Mouse (Mus musculus): ENCODE data around the gene Styxl1.

The Styxl1 gene

DNA sequence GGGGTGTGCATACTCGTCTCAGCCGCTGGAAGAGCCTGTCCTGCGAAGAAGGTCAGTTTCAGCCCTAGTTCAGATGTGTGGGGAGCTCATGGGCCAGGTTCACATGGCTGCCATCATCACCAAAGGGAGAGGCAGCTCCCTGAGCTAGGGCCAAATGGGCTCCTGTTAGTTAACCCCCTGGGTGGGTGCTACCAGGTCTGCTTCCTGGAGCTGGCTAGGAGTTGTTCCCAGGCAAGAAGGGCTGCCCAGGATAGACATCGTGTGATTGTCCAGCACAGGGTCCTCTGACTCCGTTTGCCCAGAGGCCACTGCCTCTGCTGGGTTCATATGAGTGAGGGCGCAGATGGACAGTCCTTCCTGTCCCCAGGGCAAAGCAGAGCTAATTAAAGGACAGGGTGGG, 52.2 kb downstream of the Styxl1 start:
- in situ Hi-C loops (cut with MboI), result no loop called here

DNA sequence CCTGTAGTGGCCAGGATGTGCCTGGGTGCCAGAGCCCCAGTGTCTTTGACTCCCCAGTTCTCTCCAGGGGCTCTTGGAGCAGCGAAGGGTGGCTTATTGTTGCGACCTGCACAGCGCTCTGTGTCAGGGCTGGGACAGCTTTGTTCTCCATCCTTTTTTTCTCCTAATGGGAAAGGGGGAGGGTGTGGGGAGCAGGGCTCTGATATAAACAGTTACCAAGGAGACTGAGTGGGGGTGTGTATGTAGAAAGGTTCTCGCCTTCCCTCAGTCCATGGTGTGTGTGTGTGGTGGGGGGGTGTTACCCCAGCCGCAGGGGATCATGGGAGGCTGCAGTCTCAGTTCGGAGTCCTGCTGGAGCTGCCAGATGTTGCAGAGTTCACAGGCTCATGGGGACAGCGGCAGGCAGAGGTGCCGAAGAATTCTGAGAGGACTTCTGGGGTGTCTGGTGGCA, 52.8 kb downstream of the Styxl1 start:
- in situ Hi-C loops (cut with MboI), result no loop called here

DNA sequence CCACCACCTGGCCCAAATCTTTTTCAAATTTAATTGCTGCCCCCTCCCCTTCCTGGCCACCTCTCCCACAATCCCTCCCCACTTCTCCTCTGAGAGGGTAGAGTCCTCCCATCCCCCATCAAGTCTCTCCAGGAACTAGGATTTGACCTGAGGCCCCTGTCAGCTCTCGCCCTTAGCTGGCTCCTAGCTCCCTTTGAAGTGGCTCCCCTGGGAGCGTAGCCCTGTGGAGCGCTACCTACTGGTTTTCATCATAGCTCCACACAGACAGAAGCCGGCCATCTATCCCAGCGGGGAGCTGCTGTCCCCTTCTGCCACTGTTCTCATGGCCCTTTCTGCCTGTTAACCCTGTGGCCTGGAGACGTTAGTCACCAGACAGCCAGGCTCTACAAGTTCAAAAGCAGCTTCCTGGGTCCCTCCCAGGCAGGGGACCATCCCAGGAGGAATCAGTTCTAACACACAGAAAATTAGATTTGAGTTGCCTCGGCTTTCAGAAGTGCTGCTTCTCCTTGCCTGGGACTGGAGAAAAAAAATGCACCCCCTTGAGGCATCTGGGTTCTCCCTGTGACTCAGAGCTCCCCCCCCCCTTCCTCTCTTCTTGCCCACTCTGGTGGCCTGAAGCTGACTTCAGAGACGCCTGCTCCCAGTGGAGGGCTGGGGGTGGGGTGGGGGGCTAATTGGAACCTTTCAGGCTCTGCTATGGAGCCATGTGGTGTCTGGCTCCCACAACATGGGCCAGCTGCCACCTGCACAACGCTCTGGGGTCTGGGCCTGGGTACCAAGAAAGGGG, 53.5 kb downstream of the Styxl1 start:
- in situ Hi-C loops (cut with MboI), result no loop called here

DNA sequence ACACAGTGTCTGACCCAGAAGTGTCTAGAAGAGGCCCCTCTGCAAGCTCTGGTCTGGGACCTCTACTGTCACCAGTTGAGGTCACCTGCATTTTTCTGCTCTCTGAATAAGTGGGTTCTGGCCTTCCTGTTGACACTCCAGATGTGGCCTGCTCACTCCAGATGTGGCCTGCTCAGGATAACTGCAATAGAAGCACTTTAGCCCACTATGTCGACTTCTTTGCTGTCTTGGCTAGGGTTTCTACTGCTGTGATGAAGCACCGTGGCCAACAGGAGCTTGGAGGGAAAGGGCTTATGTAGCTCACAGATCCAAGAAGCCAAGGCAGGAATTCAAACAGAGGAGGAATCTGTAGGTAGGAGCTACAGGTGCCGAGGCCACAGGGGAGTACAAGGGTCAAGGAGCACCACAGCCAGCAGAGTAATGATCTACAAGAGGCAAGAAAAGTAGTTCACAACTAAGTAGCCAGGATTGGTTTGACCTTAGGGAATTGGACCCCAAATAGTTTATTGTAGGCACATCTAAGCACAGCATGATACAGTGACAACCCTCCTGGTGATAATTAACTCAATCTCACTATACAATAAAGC, 54.9 kb downstream of the Styxl1 start:
- in situ Hi-C loops (cut with MboI), result no loop called here

DNA sequence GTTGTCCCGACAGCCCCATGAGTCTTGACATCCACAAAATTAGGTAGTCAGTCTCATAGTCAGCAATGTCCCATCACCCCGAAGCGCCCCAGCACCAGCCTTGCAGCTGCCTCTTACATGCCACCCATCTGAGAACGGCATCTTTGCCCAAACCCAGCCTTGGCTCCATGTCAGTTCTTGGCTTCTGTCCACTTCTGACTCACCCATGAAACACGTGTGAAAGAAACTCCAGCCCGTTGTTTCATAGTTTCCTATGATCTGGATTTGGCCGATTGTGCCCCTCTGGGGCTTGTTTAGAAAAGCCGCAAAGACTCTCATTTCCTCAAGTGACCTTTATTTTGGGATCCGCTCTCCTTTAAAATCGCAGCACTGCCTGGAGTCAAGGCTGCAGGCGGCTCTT, 56.1 kb downstream of the Styxl1 start:
- in situ Hi-C loops (cut with MboI), result no loop called here

DNA sequence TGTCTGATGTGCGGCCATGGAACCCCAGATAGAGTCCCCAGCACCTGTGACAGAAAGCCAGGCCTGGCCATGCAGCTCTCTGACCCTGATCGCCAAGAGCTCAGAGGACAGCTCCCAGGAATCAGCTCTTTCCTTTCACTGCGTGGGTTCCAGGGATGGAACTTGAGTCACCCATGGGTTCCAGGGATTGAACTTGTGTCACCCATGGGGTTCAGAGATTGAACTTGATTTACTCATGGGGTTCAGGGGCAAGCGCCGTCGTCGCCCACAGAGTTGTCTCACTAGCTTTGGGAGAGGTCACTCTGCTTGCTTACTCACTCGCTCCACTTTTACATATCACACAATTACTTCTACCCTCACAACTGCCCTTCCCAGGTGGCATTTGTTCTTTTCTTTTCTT, 57.1 kb downstream of the Styxl1 start:
- in situ Hi-C loops (cut with MboI), result no loop called here

DNA sequence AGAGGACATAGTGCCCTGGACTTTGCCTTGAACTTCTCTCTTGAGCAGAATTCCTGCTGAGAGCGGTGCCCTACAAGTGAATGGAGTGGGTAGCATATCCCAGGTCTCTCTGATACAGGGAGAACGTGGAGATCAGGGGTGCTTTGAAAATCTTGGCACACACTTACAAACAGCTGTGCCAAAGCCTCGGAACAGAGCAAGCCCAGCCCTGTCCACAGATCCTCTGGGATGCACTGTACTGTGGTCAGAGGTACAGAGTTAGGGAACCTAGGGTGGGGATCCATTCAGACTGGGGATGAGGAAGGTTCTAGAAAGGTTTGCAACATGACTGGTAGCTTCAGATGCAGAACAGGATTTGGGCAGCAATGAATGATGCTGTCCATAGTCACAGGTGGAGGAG, 58.1 kb downstream of the Styxl1 start:
- in situ Hi-C loops (cut with MboI), result no loop called here

DNA sequence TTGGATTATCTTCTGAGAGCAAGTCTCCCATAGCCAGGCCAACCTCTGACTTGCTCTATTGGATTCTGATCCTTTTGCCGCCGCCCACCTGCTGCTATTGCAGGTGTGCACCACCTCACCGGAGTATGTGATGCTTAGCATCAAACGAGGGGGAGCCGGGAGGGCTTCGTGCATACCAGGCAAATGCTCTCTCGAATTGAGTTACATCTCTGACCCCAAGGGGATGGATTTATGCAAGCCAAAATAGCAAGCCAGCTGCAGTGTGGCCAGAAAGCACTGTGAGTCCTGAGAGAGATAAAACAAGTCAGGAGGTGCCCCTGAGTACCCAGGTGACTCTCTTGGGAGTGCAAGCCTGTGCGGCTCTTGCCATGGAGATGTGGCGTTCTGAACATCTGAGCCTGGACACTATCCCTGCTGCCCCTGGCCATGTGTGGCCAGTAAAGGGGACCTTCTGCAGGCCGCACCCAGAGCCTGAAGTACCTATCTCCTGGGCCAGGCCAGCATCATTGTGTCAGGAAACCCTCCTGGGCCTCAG, 58.5 kb downstream of the Styxl1 start:
- in situ Hi-C loops (cut with MboI), result no loop called here

DNA sequence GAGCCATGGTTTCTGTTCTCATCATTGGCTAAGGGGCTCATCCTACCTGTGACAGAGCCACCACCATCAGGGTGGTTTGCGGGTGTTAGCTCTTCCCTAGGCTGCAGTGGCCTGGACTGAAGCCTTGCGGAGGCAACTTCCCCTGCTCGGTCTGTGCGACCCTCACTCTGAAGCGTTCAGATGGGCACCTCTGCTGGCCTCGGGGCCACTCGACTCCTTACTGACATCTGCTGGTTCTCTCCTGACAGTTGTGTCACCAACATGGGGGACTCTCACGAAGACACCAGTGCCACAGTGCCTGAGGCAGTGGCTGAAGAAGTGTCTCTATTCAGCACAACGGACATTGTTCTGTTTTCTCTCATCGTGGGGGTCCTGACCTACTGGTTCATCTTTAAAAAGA, 62.6 kb downstream of the Styxl1 start:
- in situ Hi-C loops (cut with MboI), result no loop called here

DNA sequence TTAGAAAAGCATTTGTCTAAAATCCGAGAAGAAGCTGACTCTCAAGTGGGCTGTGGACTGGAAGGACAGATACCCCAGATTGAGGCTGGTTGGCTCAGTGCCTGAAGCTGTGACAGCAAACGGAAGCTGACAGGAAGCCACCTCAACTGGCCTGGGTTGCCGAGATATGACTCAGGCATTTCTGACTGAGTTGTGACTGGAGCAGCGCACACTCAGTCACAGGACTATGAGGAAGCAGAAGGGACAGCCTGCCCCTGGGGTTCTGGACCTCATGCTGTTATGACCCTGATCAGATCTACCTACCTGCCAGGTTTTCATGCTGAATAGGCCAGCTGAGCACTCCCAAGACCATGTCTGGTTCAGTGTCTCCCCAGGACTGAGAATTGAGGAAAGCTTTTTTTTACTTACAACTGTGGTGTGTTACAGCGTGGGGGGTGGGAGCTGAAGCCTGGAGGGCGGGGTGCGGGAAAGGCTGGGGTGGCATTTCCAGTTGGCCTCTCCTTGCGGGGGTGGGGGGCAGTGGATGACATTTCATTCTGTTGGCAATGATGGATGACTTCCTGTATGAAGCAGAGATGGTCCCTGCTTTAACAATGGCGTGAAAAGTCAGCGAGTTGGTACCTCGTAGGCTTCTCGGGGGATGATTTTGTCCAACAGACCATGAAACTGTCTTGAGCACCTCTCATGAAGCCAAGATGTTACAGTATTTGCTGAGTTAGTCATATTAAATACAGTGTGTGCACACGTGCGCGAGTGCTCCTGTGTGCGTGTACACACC, 64.6 kb downstream of the Styxl1 start:
- in situ Hi-C loops (cut with MboI), result no loop called here

DNA sequence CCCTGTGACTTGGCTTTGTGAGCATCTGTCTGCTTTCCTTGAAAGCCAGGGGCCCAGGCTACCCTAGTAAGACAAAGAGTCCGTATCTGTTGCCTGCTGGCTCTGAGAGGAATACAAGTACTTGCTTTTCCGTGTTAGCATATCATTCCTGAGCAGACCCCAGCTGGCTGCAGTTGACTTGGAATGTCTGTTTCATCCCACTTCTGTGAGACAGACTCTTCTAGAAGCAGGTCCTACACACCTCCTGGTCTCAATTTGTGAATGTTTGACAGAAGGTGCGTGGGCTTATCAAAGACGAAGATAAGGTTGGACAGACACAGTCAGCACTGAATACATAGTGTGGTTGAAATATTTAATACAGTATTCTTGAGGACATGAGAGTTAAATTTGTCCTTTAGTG, 65.4 kb downstream of the Styxl1 start:
- in situ Hi-C loops (cut with MboI), result no loop called here

DNA sequence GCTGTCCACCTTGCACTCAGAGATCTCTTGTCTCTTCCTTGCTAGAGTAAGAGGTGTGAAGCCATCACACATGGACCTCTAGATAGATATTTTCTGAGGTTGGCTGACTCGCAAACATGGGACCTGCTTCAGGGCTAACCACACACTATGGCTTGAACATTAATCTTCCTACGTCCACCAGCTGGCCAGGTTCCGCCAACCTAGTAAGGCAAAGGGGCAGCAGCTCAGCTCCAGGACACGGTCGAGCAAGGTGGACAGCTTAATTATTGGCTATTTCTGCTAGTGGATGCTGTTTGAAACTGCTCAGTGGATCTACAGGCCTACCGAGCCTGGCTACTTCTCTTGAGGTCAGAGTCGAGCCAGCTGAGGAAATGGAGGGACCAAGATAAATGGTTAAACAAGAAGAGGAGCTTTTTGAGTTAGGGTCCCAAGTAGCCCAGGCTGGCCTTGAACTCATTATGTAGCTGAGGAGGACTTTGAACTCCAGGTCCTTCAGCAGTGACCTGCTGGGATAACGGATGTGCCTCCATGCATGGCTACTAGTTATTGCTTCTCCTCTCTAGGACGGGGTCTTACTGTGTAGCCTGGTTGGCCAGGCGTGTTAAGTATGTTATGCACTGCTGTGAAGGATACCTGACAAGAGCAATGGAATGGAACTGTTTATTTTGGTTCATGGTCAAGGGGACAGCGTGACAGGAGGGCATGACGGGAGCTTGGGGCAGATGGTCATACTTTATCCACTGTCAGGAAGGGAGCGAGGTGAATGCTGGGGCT, 66.4 kb downstream of the Styxl1 start:
- in situ Hi-C loops (cut with MboI), result no loop called here

DNA sequence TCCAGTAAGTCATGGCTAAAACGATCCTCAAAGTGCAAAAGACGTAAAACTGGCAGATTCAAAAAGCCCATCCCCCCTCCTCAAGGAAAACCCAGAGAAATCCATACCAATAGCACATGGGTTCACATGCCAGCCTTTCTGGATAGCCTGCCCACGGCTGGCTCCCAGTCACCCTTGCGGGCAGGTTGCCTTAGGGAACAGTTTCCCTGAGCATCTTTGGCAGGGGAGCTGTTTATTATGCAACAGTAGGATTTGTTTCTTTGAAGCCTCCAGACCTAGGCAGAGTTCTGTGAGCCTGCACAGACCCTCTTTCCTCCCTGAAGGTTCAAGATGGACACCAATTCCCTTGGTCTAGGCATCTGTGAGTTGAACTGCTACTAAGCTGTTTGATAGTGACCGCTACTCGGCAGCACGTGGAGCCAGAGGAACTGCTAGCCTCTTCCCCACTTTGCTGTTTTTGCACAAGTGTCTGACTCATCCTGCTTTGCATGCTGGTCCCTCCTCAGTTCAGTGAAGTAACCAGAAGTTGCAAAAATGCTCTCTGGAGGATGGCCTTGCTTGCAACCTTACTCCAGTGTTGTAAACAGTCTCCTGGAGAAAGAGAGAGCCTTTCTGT, 67.5 kb downstream of the Styxl1 start:
- in situ Hi-C loops (cut with MboI), result no loop called here

DNA sequence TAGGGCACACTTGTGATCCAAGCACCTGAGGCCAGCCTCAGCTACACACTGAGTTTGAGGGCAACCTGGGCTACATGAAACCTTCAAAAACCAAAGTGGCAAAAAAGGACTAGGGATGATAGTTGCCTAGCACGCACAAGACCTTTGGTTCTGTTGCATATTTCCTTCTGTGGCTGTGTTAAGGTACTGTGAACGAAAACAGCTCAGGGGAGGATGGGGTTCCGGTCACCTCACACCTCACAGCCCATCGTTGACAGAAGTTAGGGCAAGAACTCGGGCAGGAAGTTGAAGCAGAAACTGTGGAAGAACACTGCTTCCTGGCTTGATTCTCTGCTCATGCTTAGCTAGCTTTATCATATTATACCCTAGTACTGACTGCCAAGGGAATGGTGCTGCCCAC, 68.5 kb downstream of the Styxl1 start:
- in situ Hi-C loops (cut with MboI), result no loop called here

DNA sequence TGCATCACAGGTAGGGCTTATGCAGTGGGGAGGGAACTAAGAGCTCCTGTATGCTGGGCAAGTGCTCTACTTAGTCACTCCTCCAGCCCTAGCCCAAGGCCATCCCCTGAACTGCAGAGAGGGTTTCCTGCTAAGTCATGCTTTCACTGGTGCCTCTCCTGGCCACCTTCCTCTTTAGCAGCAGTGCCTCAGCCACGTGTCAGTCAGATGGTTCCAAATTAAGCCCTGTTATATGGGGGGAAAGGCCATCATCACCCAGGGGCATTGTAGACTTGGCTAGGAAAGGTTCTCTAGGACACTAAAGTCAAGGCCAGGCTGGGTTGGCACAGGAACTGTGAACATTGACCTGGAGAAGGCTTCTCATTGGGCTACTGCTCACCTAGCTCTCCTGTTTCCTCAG, 70.3 kb downstream of the Styxl1 start:
- in situ Hi-C loops (cut with MboI), result no loop called here

DNA sequence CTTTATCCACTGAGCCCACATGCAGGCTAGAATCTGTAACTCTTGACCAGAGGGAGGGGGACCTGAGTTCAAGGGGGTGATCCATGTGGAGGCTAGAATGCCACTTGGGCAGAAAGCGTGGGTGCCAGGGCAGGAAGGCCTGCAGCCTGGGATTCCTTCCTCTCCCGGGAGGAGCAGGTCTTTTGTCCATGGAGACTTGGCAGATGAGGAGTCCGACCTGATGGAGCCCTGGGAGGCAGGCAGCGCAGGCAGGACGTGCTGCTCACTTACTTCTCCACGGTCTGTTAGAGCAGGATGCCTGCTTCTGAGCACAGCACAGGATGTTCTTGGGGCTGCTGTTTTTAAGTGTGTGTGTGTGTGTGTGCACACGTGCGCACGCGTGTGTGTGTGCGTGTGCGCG, 71.1 kb downstream of the Styxl1 start:
- in situ Hi-C loops (cut with MboI), result no loop called here

DNA sequence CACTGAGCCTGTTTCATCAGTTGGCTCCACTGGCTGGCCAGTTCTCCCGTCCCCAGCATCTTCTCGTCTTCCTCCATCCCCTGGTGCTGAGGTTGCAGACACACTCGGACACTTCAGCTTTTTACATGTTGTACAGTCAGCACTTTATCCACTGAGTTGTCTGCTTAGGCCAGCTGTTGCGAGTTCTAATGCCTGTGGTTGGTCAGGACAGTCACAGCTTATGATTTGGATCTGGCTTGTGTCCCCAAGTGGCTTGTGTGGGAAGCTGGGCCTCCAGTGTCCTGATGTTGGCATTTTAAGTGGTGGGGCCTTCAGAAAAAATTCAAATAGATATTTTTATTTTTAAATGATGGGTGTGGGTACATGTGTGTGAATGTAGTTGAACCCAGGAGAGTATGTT, 72.8 kb downstream of the Styxl1 start:
- in situ Hi-C loops (cut with MboI), result no loop called here

DNA sequence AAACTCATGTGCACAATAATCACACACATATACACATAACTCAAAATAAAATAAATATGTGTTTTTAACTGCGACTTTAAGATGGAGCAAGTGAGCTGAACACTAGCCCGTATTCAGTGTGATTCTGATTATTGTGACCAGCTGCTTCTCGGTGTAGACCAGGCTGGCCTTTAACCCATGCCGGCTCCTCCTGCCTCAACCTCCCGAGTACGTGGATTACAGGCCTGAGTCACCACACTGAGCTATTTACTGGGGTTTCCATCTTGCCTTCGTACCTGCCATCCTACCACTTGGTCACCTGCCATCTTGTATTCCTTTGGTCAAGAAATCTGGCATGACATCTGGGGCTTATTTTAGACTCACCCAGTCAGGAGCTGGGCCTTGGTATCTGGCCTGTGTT, 74.8 kb downstream of the Styxl1 start:
- in situ Hi-C loops (cut with MboI), result no loop called here

DNA sequence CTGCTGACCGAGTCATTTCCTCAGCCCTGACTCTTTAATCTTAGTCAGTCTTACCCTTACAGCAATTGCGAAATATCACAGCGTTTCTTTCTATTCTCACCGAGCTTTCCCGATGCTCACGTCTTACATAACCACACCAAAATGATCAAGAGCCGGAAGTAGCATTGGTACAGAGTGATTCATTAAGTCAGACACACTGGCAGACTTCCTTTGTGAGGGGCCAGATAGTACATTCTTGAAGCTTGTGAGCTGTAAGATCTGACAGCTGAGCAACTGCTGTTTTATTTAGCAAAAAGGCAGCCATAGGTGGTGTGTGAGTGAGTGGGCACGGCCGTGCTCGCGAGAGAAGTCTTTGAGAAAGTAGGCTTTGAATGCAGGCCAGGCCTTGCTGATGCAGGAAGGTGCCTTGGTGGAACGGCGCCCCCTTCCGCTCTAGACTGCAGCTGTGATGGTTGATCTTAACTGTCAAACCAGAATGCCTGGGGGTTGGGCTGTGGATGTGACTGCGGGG, 75.4 kb downstream of the Styxl1 start:
- in situ Hi-C loops (cut with MboI), result no loop called here

DNA sequence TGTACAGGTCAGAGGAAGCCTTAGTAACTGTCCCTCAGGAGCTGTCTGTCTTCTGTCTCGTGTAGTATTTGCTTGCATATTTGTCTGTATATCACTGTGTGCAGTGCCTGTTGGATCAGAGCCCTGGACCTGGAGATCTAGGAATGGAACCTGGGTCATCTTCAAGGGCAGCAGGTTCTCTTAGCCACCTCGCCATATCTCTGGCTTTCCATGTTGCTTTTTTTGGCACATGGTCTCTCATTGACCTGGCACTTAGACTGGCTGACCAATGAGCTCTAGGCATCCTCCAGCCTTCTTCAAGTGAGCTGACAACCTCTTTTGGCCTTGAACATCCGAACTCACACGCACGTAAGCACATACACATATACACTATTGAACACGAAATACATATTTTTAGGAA, 76.0 kb downstream of the Styxl1 start:
- in situ Hi-C loops (cut with MboI), result no loop called here

DNA sequence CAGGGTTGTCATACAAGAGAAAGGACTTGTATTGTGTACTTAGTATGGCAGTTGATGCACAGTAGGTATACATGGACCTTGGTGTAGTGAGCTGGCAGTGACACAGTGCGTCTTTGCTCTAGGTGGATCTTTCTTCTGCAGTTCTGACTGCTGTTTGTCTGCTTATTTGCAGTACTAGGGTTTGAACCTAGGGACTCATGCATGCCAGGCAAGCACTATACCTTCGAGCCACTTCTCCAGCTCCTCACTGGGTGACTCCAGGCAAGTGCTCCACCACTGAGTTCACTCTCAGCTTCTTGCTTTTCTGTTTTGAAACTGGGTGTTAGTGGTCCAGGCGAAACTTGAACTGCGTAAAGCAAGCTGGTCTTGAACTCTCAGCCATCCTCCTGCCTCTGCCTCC, 76.6 kb downstream of the Styxl1 start:
- in situ Hi-C loops (cut with MboI), result no loop called here
